Mouse (Mus musculus) c-Kit-positive CD71-positive TER-119-negative erythroid progenitor cells, embryonic 14.5 days (primary cell): ENCODE measurements at regions not wholly inside any gene's neighbourhood (a gene's known extent, or its start where the extent isn't known, plus 50 kb on each side); places are given as distances from the start of the nearest gene placed in this dataset.

Source experiments
- DNase-seq: peaks from one replicate; pipeline ENCODE4 v3.0.0-alpha.2; 2013; ENCODE audit warnings: low read depth

- DNase-seq: no peak
Measured at GRCm38 (mm10) chr15:93961950-93962349, 366.3 kb upstream of the Prickle1 start.

DNA sequence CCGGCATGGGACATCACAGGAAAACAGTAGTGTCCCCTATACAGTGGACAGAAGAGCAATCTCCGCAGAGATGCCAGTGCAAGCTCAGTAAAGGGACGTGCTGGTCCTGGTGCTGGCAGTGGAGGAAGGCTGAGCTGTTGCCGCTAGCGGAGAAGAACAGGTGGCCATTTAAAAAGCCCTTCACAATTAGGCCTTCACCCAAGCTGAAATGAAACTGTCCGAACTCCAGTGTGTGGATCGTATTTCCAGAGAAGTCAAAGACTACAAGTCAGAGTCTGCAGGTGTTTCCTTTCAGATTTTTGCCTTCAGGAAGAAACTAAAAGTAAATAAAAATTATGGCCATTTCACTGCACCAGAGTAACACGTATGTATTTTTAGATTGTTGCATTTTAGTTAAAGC is 364.2 kb upstream of the Prickle1 start:
- no peak for DNase-seq

- DNase-seq: no peak
Measured at GRCm38 (mm10) chr15:93958086-93958485, 362.4 kb upstream of the Prickle1 start.

DNA sequence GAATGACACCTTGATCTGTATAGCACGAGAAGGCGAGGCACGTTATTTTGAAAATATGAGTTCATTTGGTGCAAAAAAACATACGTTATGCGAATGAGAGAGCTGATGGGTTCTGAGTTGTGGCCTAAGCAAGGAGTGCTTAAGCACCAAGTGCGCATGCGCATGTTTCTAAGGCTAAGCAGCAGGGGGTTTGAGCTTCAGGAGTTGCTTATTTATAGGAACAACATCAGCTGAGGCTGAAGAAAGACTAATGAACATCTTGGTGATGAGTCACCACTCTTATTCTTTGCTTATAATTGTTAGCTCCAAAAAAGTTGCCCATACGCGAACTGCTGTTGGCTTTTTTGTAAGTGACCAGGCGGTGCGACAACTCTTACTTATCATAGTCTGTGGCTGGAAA is 361.1 kb upstream of the Prickle1 start:
- no peak for DNase-seq

DNA sequence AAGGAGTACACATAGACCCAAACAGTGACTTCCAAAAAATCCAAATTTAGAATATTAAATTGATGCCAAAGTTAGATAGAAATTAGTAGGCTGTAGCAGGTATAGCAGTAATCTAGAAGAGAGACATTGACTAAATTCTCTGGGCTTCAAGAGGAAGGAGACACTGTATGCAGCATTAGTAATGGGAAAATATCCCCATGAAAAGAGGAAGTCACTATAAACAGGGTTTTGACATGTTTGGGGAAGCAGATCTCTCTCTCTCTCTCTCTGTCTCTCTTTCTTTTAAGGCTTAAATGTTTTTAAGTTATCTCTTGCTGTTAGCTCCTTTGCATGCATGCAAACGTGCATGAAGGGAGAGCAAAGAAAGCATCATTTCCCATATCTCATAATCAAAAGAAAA is 357.9 kb upstream of the Prickle1 start:
- DNase-seq: no peak

- no peak for DNase-seq
Measured at GRCm38 (mm10) chr15:93950441-93950840, 354.8 kb upstream of the Prickle1 start.

DNA sequence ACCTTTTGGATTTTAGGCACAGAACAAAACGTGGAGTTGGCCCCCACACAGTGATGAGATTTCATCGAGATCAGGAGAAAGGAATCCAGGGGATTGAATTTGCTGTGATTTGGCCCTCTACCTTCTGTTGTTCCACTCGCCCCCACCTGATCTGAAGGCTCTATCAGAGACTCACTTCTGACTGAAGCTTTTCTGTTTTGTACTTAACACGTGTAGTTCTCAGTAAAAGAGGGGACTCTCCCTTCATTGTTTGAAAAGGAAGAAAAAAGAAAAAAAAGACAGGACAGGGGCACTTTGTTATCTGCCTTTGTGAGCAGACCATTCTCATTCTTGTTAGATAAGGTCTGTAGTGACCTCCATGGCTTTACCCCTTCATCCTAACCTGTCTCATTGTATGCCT is 353.2 kb upstream of the Prickle1 start:
- no peak for DNase-seq

DNA sequence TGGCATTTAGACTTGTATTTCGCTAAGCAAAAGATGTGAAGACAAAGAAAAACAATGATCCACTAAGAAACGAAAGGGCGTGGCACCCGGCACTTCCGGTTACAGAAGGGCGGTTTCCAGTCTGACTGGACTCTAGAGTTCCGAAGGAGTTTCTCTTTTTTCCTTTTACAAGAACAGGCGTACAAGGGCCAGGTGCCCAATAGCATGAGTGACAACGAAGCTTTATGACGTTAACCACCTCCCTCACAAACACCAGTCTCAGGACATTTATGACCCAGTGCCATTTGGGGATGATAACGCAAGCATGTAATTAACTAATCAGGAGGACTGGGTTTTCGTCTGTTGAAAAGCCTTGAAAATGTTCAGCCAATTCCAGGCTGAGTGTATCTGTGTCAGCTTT is 347.9 kb upstream of the Prickle1 start:
- DNase-seq: no peak

- no peak for DNase-seq
Measured at GRCm38 (mm10) chr15:93932971-93933496, 337.3 kb upstream of the Prickle1 start.

GRCm38 (mm10) chr15:93926842-93927241 is 331.2 kb upstream of the Prickle1 start:
- DNase-seq: no peak

- no peak for DNase-seq
Measured at GRCm38 (mm10) chr15:93926262-93926661, 330.6 kb upstream of the Prickle1 start.

GRCm38 (mm10) chr15:93921457-93922234 is 326.0 kb upstream of the Prickle1 start:
- no peak for DNase-seq

GRCm38 (mm10) chr15:93920996-93921395 is 325.3 kb upstream of the Prickle1 start:
- no peak for DNase-seq

DNA sequence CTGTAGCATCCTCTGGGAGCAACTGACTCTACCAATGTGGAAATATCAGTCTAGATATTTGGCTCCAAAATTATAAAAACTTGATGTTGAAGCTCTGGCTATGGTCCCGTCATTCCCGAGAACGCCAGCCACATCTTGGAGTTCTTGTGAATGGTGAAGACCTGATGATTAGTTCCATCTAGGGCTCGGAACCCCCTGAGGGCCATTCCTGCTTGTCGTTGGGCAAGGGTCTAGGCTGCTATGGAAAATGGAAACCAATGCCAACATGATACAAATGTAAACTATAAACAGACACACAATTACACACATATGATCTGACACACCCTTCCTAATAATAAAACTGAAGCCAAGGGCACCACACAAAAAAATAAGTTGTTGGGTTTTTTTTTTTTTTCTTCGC is 323.9 kb upstream of the Prickle1 start:
- DNase-seq: no peak

- DNase-seq: no peak
Measured at GRCm38 (mm10) chr15:93916856-93917255, 321.2 kb upstream of the Prickle1 start.

GRCm38 (mm10) chr15:93913462-93913861 is 317.8 kb upstream of the Prickle1 start:
- DNase-seq: no peak

GRCm38 (mm10) chr15:93913041-93913440 is 317.4 kb upstream of the Prickle1 start:
- DNase-seq: no peak

DNA sequence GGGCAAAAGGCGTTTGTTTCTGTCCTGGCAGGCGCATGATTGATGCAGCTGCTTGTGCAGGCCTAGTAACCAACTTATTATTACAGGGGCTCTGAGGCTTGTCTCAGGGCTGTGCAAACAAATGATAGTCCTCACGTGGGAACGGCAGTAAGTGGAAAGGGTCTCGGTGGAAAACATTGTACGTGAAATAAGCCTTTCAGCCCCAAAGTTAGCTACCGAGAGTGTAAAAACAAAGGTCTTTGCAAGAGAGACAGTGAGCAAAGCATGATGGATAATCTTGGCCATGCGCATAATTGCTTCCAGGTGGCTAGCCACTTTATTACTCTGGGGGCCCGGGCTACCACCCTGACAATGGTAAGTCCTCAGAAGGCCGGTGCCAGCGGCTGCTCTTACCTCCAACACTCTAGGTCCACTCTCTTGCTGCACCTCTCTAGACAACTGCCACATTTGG is 315.3 kb upstream of the Prickle1 start:
- no peak for DNase-seq

GRCm38 (mm10) chr15:93910158-93910557 is 314.5 kb upstream of the Prickle1 start:
- no peak for DNase-seq

DNA sequence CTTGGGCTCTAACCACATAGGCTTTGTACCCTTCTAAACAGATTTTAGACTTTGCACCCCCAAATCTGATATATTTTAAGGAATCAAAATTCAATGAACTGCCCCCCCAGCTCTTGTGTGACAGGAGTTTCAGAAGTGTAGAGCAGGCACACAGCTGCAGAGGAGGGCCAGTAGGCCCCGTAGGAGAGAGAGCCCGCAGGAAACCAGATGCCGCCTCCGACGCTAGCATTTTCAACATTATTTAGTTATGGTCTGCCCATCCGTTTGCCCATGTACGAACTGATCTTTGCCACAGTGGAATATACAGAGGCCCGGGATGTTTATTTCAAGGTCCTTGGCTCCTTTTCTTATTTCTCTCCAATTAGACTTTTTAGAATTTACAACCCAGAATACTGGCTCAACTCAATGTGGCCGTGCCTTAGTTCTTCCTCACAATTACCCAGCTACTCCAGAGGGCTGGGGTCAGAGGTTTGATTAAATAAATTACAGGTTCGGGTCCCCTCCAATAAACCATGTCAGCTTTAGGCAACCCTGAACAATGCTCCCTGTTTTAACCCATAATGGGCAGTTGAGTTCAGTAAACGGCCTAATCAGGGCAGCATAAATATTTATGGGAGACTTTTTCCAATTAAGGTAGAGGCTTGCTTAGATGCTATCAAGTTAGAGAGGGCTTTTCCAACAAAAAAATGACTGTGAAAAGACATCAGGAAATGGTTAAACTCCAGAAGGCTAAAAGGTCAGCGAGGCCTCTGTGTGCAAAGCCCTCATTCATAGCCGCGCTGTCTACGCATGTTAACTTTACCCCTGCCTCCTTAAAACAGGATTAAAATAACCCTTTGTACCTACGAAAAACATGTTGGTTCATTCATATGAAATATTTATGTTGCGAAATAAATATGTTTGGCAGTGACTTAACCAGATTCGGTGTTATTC is 308.2 kb upstream of the Prickle1 start:
- DNase-seq: no peak

DNA sequence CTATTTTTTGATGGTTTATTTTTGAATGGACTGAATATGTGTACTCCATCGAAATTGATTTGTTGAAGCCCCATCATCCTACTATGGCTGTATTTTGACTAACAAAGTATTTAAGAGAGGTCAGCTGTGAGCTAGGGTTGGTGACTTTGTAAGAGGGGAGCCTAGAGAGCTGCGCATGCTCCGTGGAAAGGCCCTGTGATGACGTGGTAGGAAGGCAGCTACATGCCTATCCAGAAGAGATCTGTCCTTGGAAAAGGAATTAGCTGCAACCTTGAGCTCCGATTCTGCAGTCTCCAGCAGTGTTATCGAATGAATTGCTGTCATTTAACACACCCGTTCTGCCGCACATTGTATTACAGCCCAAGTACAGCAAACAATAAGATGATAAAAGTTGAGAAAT is 287.1 kb upstream of the Prickle1 start:
- DNase-seq: no peak

DNA sequence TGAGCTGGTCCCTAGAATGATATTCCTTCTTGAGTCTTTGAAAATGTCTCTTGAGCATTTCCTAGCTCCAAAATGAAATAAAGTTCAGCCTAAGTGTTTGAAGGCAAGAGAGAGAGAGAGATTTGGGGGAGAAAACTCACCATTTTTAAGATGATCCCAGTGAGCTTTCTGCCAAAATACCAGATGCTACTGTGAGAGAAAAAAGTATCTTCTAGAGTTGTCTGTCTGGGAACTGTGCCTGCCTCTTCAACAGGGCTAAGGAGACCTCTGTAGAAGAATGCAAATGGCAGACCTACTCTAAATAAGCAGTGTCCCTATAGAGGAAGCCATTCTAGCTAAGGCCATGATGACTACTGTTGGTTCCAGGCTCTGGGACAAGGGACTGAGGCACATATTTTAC is 285.6 kb upstream of the Prickle1 start:
- no peak for DNase-seq

- DNase-seq: no peak
Measured at GRCm38 (mm10) chr15:93880302-93880701, 284.6 kb upstream of the Prickle1 start.
